Mouse (Mus musculus): ENCODE measurements around the gene Inhbb.

Gene Inhbb

DNA sequence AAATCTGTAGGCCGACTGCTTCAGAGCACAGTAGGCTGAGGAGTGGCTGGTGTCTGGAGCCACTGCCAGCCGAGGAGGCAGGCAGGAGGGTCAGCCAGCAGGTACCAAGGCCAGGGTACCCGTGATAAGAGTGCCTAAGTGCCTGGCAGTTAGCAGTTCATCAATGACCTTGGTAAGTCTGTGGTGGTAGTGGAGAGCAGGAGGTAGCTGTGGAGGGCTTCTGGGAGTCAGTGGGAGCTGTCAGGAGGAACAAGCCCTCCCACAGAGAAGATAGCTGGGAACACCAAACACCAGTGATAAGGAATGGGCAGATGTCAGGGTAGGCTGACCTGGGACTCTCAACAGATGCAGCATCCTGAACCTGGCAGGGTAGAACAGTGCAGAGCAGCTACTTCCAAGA lies 35.7 kb downstream of the Inhbb start:
- DNase-seq (ENCODE audit: extremely low spot score, low spot score), result no peak

DNA sequence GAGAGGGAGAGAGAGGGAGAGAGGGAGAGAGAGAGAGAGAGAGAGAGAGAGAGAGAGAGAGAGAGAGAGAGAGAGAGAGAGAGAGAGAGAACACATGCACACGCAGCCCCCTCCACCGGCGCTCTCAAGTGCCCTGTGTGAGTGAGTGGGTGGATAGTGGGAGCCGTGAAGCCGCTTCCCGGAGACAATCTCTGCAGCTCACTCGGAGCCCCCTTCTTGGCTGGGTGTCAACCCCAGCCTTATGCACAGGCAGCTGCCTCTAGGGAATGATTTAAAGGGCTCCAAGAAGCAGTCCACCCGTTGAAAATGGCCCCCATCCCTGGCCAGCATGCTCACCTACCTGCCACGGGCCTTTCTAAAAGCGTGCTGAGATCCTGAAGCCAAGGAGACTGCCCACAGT lies 38.1 kb downstream of the Inhbb start:
- DNase-seq (ENCODE audit: extremely low spot score, low spot score), result no peak

DNA sequence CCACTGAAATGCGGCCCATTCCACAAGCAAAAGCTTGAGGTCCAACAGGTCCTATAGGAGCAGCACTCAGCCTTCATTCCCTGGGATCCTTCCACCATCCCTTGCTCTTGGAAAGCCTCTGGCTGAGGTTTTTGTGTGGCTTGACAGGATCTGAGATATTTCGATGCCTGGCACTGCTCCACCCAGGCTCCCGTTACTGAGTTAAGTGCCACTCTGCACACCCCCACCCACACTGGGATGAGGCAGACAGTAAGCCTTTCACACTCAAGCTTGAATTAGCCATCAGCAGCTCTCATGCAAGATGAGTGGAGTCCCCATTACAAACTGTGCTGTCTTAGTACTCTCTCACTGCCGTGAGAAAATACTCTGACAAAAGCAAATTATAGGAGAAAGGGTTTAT lies 41.4 kb downstream of the Inhbb start:
- no peak for DNase-seq (ENCODE audit: extremely low spot score, low spot score)

DNA sequence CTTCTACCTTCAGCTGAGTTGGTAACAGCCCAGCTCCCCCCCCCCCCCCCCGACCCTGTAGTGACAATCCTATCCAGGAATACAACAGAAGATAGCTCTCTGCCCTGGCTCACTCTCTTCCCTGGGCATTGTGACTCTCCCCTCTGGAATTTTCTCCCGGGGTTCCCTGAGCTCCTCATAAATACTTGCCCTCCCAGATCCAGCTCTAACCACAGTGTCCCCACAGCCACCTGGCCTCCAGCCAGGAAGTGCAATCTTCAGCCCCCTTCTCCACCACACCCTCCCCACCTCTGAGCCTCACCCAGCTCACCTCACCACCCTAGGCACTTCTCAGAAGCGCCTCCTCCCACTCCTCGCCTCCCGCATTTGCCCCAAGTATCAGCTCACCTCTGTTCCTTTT lies 46.7 kb downstream of the Inhbb start:
- DNase-seq (ENCODE audit: extremely low spot score, low spot score), result no peak

DNA sequence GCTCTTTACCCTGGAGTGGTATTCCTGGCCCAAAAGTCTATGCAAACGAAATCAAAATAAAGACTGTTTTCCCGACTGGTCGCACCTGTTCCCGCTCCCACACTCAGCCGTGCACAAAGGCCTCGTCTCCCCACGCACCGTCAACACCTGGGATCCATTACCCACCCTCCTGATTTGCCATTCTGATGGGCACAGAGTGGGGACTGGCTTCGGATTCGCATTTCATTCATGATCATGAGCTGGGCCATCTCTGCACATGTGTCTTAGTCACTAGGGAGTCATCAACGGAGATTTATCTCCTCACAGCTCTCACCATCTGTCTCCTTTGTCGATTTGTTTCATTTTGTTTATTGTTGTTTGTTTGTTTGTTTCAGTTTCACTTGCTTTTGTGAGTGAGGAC lies 54.5 kb downstream of the Inhbb start:
- DNase-seq (ENCODE audit: extremely low spot score, low spot score), result no peak

DNA sequence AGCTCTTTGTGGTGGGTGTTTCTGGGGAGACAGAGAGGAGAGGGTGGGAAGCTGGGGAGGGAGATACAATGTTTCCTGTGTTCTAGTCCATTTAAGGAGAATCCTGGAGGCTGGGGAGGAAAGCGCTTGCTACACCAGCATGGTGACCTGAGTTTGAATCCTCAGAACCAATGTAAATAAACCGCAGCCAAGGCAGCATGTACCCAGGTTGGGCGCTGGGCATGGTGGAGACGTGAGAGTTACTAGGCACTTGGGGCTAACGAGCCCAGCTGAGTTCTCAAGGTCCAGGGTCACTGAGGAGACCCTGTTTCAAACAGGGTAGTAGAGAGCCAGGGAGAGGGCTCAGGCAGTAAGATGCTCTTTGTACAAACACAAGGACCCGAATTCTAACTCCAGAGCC lies 55.7 kb downstream of the Inhbb start:
- no peak for DNase-seq (ENCODE audit: extremely low spot score, low spot score)
